Mouse (Mus musculus) kidney, embryonic 16.5 days (tissue): Measurements from ENCODE around the gene Agpat1. TPM values are rescaled to one million over a fixed set of nuclear protein-coding genes. Genes with fewer than 3 reads are reported as not detected.

ENCODE experiments used
- ATAC-seq: fragments of 200-750 bp; cut with Nextera tagmentation; 2 replicates; pipeline ENCODE4 v1.8.0; 2017; ENCODE audit warnings: moderate TSS enrichment; ENCODE audit not compliant: low FRiP score, low TSS enrichment
- H3K27ac ChIP-seq: fragments of 300-500 bp; sonication (generic); 2 replicates; pipeline ENCODE4 v1.5.1; 2014; ENCODE audit warnings: low read length
- H3K27me3 ChIP-seq: fragments of 300-500 bp; sonication (generic); 2 replicates; pipeline ENCODE4 v1.6.1; 2014; ENCODE audit warnings: low read length, control low read depth, mixed read lengths; ENCODE audit not compliant: insufficient read depth
- H3K36me3 ChIP-seq: fragments of 300-500 bp; sonication (generic); 2 replicates; pipeline ENCODE4 v1.6.1; 2014; ENCODE audit warnings: low read length, control low read depth, mixed read lengths; ENCODE audit not compliant: insufficient read depth
- H3K4me1 ChIP-seq: fragments of 300-500 bp; sonication (generic); 2 replicates; pipeline ENCODE4 v1.6.1; 2014; ENCODE audit warnings: low read length, control low read depth, mixed read lengths; ENCODE audit not compliant: insufficient read depth
- H3K4me2 ChIP-seq: fragments of 300-500 bp; sonication (generic); replicated peaks from 2 replicates; pipeline ENCODE4 v1.6.1; 2014; ENCODE audit warnings: low read depth, low read length
- H3K4me3 ChIP-seq: fragments of 300-500 bp; sonication (generic); 2 replicates; pipeline ENCODE4 v1.5.1; 2014; ENCODE audit warnings: mild to moderate bottlenecking, low read length
- H3K9ac ChIP-seq: fragments of 300-500 bp; sonication (generic); replicated peaks from 2 replicates; pipeline ENCODE4 v1.6.1; 2014; ENCODE audit warnings: low read length
- H3K9me3 ChIP-seq: fragments of 300-500 bp; sonication (generic); 2 replicates; pipeline ENCODE4 v1.6.1; 2016; ENCODE audit warnings: low read length, control low read depth
- WGBS: fragments of 180-500 bp; shearing (Covaris S2); extraction: QIAGEN DNeasy Blood & Tissue Kit; methylation state at CpG from one replicate; pipeline ENCODE4 v1.1.7; 2014; 5-methylcytosine and 5-hydroxymethylcytosine counted together
- polyA plus RNA-seq: library from polyadenylated mRNA; unstranded; fragments of >200 nt; fragmentation: Nextera tagmentation; extraction: Ambion mirVana; gene quantifications from 2 replicates; pipeline ENCODE4 v1.2.1, GENCODE M21; 2015

The Agpat1 gene
- polyA plus RNA-seq, 1 experiment from 2014 or later, result 81.8 TPM

DNA sequence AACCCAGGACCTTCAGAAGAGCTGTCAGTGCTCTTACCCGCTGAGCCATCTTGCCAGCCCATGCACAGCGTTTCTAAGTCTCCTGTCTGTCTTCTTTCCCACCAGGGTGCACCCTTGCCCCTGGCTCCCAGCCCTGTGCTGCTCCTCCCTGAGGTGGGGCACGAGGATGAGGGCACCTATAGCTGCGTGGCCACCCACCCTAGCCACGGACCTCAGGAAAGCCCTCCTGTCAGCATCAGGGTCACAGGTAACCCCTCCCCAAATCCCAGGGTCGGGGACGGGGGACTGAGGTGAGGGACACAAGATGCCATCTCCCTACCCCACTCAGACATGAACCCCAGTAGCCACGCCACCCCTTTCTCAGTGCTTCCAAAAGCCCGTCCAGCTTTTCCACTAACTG is 4.2 kb upstream of the Agpat1 start:
- 80% methylated on average over 9 of the region's 9 CpGs for WGBS
- ATAC-seq, result no peak
- peaks cover 55% of the 10 kb centered on the region for H3K4me1 ChIP-seq

DNA sequence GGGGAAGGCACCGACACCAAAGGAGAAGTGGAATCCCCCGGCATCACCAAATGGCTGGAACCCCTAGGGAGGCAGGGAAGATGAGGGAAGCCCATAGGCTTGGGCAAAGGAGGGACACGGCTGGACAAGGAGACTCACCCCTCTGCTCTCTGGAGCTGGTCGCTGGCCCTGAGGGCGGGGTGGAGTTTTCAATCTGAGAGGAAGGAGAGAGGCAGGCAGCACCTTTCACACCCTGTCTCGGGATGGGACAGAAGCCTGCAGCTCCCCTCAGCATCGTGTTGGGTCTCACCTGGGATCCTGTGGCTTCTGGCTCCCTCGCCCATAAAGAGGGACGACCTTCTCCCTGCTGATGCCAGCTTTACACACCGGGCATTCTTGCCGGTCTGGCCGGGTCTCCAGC is 2.3 kb upstream of the Agpat1 start:
- WGBS, result 84% methylated on average over 12 of the region's 12 CpGs
- no peak overlapping the region for H3K27ac ChIP-seq
- peaks cover 13% of the 10 kb centered on the region for H3K36me3 ChIP-seq
- no peak overlapping the region for H3K9ac ChIP-seq
- H3K27me3 ChIP-seq, result no peaks in the 10 kb centered on the region
- no peak overlapping the region for H3K4me3 ChIP-seq
- ATAC-seq, result no peak
- peaks cover 46% of the 10 kb centered on the region for H3K4me1 ChIP-seq
- H3K4me2 ChIP-seq, result 0 out of 2 replicates have a peak overlapping the region, but pooled peaks have one; percentile 86
- H3K9me3 ChIP-seq, result no peaks in the 10 kb centered on the region

More for the DNA sequence above, 4.2 kb upstream of the Agpat1 start:
- Histone ChIP-seq H3K9me3 (no peaks in the 10 kb centered on the region), H3K27me3 (no peaks in the 10 kb centered on the region), H3K9ac (no peak overlapping the region), H3K4me3 (no peak overlapping the region), H3K4me2 (no peak overlapping the region), H3K36me3 (peaks cover 27% of the 10 kb centered on the region), H3K27ac (no peak overlapping the region)

DNA sequence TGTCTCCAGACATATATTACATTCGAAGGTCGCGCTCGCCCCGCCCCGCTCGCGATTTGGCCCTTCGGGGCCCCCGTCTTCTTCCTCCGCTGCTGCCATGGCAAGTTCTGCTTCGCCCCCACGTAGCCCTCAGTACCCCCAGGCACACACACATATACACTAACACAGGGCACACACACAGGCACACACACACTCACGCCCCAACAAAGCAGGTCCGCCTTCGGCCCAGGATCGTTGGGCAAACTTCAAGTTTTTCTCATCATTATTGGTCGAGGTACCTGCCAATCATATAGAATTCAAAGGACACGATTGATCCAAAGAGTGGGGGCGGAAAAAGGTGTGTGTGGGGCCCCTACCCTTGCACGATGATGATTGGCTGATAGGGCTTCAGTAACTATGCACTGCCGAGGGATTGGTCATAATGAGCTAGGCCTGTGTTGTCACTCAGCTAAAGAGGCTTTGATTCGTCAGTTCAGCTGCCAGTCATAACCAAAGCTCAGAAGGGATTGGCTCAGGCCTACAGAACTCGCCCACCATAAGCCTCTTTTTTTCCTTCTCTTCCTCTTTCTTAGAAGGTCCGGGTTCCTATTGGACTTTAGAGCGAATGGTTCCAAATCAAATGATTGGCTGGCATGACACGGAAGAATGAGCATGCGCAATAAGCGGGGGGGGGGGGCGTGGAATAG is 544 bp upstream of the Agpat1 start, which contains the start of gene Rnf5:
Gene Rnf5, minus strand, starts transcription at position 316 of the 686 bp plus-strand sequence.
- Histone ChIP-seq H3K9me3 (no peaks in the 10 kb centered on the region), H3K27me3 (no peaks in the 10 kb centered on the region), H3K27ac (peak within 1 kb of the TSS; percentile 97), H3K9ac (peak within 1 kb of the TSS; percentile 90), H3K36me3 (peaks cover 13% of the 10 kb centered on the region), H3K4me3 (peak within 1 kb of the TSS; percentile 70), H3K4me2 (peak within 1 kb of the TSS; percentile 89), H3K4me1 (peaks cover 48% of the 10 kb centered on the region)
- under 1% methylated on average over 30 of the region's 30 CpGs for WGBS
- ATAC-seq, result peak; percentile 97

DNA sequence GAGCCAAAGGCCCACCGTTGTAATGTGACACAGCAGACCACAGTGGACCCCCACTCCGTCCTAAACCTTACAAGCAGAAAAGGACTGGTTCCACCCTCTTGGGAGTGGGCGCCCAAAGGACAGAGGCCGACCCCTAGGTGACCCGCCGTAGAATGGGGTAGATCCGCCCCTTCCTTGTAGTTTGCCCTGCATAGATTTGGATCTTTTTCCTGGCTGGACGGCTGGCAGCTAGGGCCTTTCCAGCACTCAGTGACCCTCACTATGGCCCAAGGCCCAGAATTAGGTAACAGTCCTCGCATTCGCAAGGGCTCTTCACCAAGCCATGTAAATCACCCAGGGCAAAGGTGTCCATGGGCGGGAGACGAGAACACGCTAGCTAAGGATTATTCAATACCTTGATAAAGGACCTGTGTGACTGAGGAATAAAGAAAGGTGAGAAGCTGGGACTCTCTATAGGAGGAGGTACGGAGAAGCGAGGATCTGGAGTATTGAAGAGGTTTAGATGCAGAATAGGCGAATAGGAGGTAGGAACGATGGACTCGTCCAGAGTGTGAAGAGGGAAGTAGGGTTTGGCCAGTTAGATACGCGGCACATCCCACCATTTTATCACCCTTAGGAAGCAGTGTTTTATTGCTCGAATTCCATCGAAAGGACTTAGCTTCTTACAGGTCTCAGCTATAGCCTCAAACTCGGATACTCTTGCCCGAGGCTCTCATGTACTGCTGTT is 612 bp downstream of the Agpat1 start:
- 10% methylated on average over 24 of the region's 24 CpGs for WGBS
- Histone ChIP-seq H3K36me3 (peaks cover 13% of the 10 kb centered on the region), H3K9ac (peak overlapping the region; percentile 90), H3K27me3 (no peaks in the 10 kb centered on the region), H3K9me3 (no peaks in the 10 kb centered on the region), H3K4me3 (peak overlapping the region; percentile 64), H3K4me2 (peak overlapping the region; percentile 89), H3K4me1 (peaks cover 50% of the 10 kb centered on the region), H3K27ac (peak overlapping the region; percentile 97)
- ATAC-seq, result no peak; the same call in none of the 2 replicates

GRCm38 (mm10) chr17:34605609-34606008 is 1.5 kb downstream of the Agpat1 start:
- peak; percentile 46 for ATAC-seq
- Histone ChIP-seq H3K27ac (peak overlapping the region; percentile 97), H3K36me3 (peaks cover 12% of the 10 kb centered on the region), H3K4me1 (peaks cover 50% of the 10 kb centered on the region), H3K4me3 (peak overlapping the region; percentile 64), H3K9ac (peak overlapping the region; percentile 90), H3K9me3 (no peaks in the 10 kb centered on the region), H3K27me3 (no peaks in the 10 kb centered on the region), H3K4me2 (peak overlapping the region; percentile 89)
- WGBS, result under 1% methylated on average over 26 of the region's 30 CpGs

DNA sequence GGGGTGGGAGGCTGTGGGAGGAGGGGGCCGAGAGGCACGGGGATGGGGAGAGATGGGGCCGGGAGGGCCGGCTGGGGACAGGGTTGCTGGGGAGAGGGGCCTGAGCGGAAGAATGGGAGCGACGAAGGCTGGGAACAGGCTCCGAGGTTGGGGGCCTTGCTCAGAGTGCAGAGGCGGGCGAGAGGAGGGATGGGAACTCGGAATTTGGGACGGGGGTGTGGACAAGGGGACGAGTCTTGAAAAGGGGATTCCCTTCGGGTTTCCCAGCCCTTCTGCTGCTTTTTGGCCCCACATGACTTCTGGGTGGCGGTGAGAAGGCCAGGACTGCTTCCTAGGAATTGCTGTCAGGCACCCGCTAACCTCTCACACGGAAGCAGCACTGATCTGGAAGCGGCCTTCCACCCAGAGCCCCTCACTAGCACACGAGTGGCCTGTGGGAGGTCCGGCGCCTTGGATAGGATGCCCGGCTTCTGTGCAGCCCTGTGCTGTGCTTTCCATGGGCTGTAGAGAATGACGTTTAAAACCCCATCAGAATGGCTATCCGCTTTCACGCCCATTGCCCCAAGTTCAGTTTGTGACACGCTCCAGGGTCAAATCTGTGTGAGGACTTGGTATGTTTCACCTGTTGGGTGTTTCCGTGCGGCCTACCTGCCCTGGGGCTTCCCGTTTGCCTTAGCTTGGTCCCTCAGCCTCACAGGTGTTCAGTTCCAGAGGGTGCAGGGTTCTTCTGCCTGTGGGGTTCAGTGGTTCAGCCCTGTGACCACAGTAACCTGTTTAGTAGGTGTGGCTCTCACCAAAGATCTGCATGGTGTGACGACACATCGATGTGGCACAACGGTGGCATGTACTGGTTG is 2.4 kb downstream of the Agpat1 start:
- Histone ChIP-seq H3K27ac (peak overlapping the region; percentile 97), H3K9ac (peak overlapping the region; percentile 90), H3K9me3 (no peaks in the 10 kb centered on the region), H3K27me3 (no peaks in the 10 kb centered on the region), H3K4me3 (peak overlapping the region; percentile 64), H3K36me3 (peaks cover 16% of the 10 kb centered on the region; the same call in 1 of the 2 replicates), H3K4me2 (peak overlapping the region; percentile 89), H3K4me1 (peaks cover 50% of the 10 kb centered on the region)
- no peak for ATAC-seq
- whole genome bisulfite sequencing, result 10% methylated on average over 32 of the region's 32 CpGs

DNA sequence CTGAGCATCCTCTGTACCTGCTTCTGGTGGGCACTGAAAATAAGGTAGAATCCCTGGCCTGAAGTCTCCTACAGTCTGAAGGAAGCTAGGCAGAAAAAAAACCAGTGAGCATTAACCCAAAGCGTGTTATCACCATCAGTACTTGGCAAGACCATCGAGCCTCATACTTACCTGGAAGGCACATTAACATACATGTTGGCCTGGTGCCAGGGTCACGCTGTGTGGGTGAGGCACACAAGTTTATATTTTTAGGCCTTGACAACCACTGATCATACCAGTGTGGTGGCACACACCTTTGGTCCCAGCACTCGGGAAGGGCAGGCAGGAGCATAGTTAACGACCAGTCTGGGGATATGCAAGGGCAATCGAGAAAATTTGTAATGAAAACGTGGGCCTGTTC is 3.9 kb downstream of the Agpat1 start:
- 67% methylated on average over 7 of the region's 7 CpGs for WGBS
- no peak overlapping the region; the same call in 1 of the 2 replicates for H3K9ac ChIP-seq
- H3K4me2 ChIP-seq, result no peak overlapping the region
- H3K27ac ChIP-seq, result peak overlapping the region; percentile 47; the same call in 1 of the 2 replicates
- peaks cover 40% of the 10 kb centered on the region for H3K4me1 ChIP-seq
- peaks cover 26% of the 10 kb centered on the region for H3K36me3 ChIP-seq
- H3K27me3 ChIP-seq, result no peaks in the 10 kb centered on the region
- no peaks in the 10 kb centered on the region for H3K9me3 ChIP-seq
- ATAC-seq, result no peak
- no peak overlapping the region for H3K4me3 ChIP-seq

GRCm38 (mm10) chr17:34611050-34611449 is 7.0 kb downstream of the Agpat1 start:
- no peak for ATAC-seq
- Histone ChIP-seq H3K9ac (no peak overlapping the region), H3K27ac (no peak overlapping the region), H3K27me3 (no peaks in the 10 kb centered on the region), H3K4me2 (no peak overlapping the region), H3K9me3 (no peaks in the 10 kb centered on the region), H3K36me3 (peaks cover 50% of the 10 kb centered on the region), H3K4me1 (peaks cover 29% of the 10 kb centered on the region), H3K4me3 (no peak overlapping the region)
- WGBS, result 94% methylated on average over 8 of the region's 8 CpGs

DNA sequence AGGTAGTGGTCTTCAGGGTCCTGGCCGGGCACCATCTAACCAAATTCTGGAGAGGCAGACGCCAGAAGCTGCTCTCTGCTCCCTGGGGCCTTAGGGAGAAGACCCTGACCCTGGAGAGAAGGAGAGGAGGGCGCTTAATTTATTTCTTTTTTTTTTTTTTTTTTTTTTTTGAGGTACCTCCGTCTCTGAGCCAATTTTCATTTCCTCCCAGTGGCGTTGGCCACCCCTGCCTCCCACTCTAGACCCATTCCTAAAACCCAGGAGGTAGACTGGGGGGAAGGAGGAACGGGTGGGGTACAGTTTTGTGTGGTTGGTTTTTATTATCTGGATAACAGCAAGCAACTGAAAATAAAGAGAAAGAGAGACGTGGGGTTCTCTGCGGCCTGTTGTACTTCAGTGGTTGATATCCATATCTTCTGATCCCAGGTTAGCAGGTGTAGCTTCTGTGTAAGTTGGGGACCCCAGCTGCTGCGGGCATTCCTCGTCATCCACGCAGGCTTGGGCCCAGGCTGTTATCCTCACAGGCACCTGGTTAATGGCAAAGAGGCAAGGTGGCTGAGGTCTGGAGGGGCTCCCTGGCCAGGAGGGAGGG is 9.1 kb downstream of the Agpat1 start:
- H3K9me3 ChIP-seq, result no peaks in the 10 kb centered on the region
- no peak overlapping the region for H3K4me2 ChIP-seq
- H3K9ac ChIP-seq, result no peak overlapping the region
- no peak overlapping the region for H3K27ac ChIP-seq
- ATAC-seq, result no peak
- H3K4me1 ChIP-seq, result peaks cover 10% of the 10 kb centered on the region
- H3K36me3 ChIP-seq, result peaks cover 65% of the 10 kb centered on the region
- no peaks in the 10 kb centered on the region for H3K27me3 ChIP-seq
- no peak overlapping the region for H3K4me3 ChIP-seq
- 80% methylated on average over 11 of the region's 11 CpGs for WGBS
